Mouse (Mus musculus): Measurements from ENCODE around the gene Nol9.

Gene Nol9

GRCm38 (mm10) chr4:152062390-152063110 lies 23.4 kb downstream of the Nol9 start:
- DNase-seq (ENCODE audit: low spot score) = no peak

- no peak for DNase-seq (ENCODE audit: low spot score)
These were observed 28.2 kb downstream of the Nol9 start for GRCm38 (mm10) chr4:152067280-152067679.

- peak; percentile 64 for DNase-seq (ENCODE audit: low spot score)
These were observed 29.1 kb downstream of the Nol9 start for GRCm38 (mm10) chr4:152068166-152068724.

GRCm38 (mm10) chr4:152069245-152069644 lies 30.1 kb downstream of the Nol9 start:
- DNase-seq (ENCODE audit: low spot score) = no peak

- peak; percentile 34 for DNase-seq (ENCODE audit: low spot score)
These were observed 31.6 kb downstream of the Nol9 start for GRCm38 (mm10) chr4:152070494-152071396.

- DNase-seq (ENCODE audit: low spot score) = peak; percentile 90
These were observed 33.0 kb downstream of the Nol9 start, which contains the start of gene Plekhg5 for GRCm38 (mm10) chr4:152072121-152072601. TSS of gene Plekhg5 (plus strand) at chr4:152072498.

- no peak for DNase-seq (ENCODE audit: low spot score)
These were observed 33.5 kb downstream of the Nol9 start for GRCm38 (mm10) chr4:152072655-152073054.

GRCm38 (mm10) chr4:152073715-152074114 lies 34.6 kb downstream of the Nol9 start:
- peak; percentile 54 for DNase-seq (ENCODE audit: low spot score)

- DNase-seq (ENCODE audit: low spot score) = no peak
These were observed 35.4 kb downstream of the Nol9 start for GRCm38 (mm10) chr4:152074548-152074947.

GRCm38 (mm10) chr4:152077191-152077590 lies 38.1 kb downstream of the Nol9 start:
- DNase-seq (ENCODE audit: low spot score) = peak; percentile 38

GRCm38 (mm10) chr4:152078105-152078530 lies 39.0 kb downstream of the Nol9 start:
- peak; percentile 35 for DNase-seq (ENCODE audit: low spot score)

- no peak for DNase-seq (ENCODE audit: low spot score)
These were observed 40.1 kb downstream of the Nol9 start for GRCm38 (mm10) chr4:152079261-152079660.

- DNase-seq (ENCODE audit: low spot score) = peak; percentile 57
These were observed 40.8 kb downstream of the Nol9 start for GRCm38 (mm10) chr4:152079931-152080330.

GRCm38 (mm10) chr4:152083611-152084220 lies 44.6 kb downstream of the Nol9 start:
- peak; percentile 94 for DNase-seq (ENCODE audit: low spot score)

GRCm38 (mm10) chr4:152084616-152085015 lies 45.5 kb downstream of the Nol9 start:
- DNase-seq (ENCODE audit: low spot score) = no peak

GRCm38 (mm10) chr4:152086505-152087210 lies 47.5 kb downstream of the Nol9 start:
- peak; percentile 35 for DNase-seq (ENCODE audit: low spot score)

- DNase-seq (ENCODE audit: low spot score) = no peak
These were observed 48.3 kb downstream of the Nol9 start for GRCm38 (mm10) chr4:152087211-152088081.

GRCm38 (mm10) chr4:152088133-152088532 lies 49.0 kb downstream of the Nol9 start:
- DNase-seq (ENCODE audit: low spot score) = peak; percentile 64

GRCm38 (mm10) chr4:152088556-152089120 lies 49.5 kb downstream of the Nol9 start:
- no peak for DNase-seq (ENCODE audit: low spot score)

GRCm38 (mm10) chr4:152090191-152090590 lies 51.1 kb downstream of the Nol9 start:
- no peak for DNase-seq (ENCODE audit: low spot score)

Data from adipocyte (in vitro differentiated cells).